Mouse (Mus musculus): Measurements from ENCODE around the gene Epha2. TPM values are rescaled to one million over a fixed set of nuclear protein-coding genes. Genes with fewer than 3 reads are reported as not detected.

The Epha2 gene
- total and polyA plus RNA-seq, 2 experiments, result 7.7 to 12.0 TPM

- Histone ChIP-seq H3K27me3 (ENCODE audit: control insufficient read depth, insufficient read depth, low read length) (no peaks in the 10 kb centered on the region), H3K4me1 (ENCODE audit: control insufficient read depth, insufficient read depth, low read length) (peaks cover 4% of the 10 kb centered on the region), H3K36me3 (ENCODE audit: control insufficient read depth, insufficient read depth, low read length) (no peaks in the 10 kb centered on the region), H3K79me2 (ENCODE audit: control insufficient read depth, insufficient read depth, low read length) (no peaks in the 10 kb centered on the region), H3K4me3 (ENCODE audit: insufficient read depth, low read depth, low read length) (no peak overlapping the region), H3K9ac (ENCODE audit: low read depth, low read length) (no peak overlapping the region), H3K27ac (replicated peaks; ENCODE audit: insufficient read depth, low read depth, low read length) (no peak overlapping the region)
- no peak for DNase-seq (ENCODE audit: extremely low read depth, low read depth, low spot score)
- no peak for TF ChIP-seq CTCF (IDR thresholded peaks at IDR 0.05; ENCODE audit: low read depth, low read length)
- no peak for TF ChIP-seq POLR2A (IDR thresholded peaks at IDR 0.05; ENCODE audit: extremely low read depth, insufficient read depth, low read length)
- 85% methylated on average over 4 of the region's 4 CpGs for WGBS
Observed at GRCm38 (mm10) chr4:141268350-141268749, 32.7 kb upstream of the Epha2 start.

GRCm38 (mm10) chr4:141269080-141269479 is 32.0 kb upstream of the Epha2 start:
- Histone ChIP-seq H3K79me2 (ENCODE audit: control insufficient read depth, insufficient read depth, low read length) (no peaks in the 10 kb centered on the region), H3K4me3 (ENCODE audit: insufficient read depth, low read depth, low read length) (no peak overlapping the region), H3K36me3 (ENCODE audit: control insufficient read depth, insufficient read depth, low read length) (no peaks in the 10 kb centered on the region), H3K27me3 (ENCODE audit: control insufficient read depth, insufficient read depth, low read length) (no peaks in the 10 kb centered on the region), H3K4me1 (ENCODE audit: control insufficient read depth, insufficient read depth, low read length) (peaks cover 8% of the 10 kb centered on the region), H3K9ac (ENCODE audit: low read depth, low read length) (no peak overlapping the region), H3K27ac (replicated peaks; ENCODE audit: insufficient read depth, low read depth, low read length) (no peak overlapping the region)
- no peak for TF ChIP-seq POLR2A (IDR thresholded peaks at IDR 0.05; ENCODE audit: extremely low read depth, insufficient read depth, low read length)
- TF ChIP-seq CTCF (IDR thresholded peaks at IDR 0.05; ENCODE audit: low read depth, low read length), result peak; percentile 13; the same call in 1 of the 2 replicates
- DNase-seq (ENCODE audit: extremely low read depth, low read depth, low spot score), result no peak
- 72% methylated on average over 6 of the region's 6 CpGs for WGBS

GRCm38 (mm10) chr4:141270201-141270940 is 30.7 kb upstream of the Epha2 start:
- Histone ChIP-seq H3K4me1 (ENCODE audit: control insufficient read depth, insufficient read depth, low read length) (peaks cover 8% of the 10 kb centered on the region), H3K27ac (replicated peaks; ENCODE audit: insufficient read depth, low read depth, low read length) (no peak overlapping the region), H3K36me3 (ENCODE audit: control insufficient read depth, insufficient read depth, low read length) (no peaks in the 10 kb centered on the region), H3K9ac (ENCODE audit: low read depth, low read length) (no peak overlapping the region), H3K4me3 (ENCODE audit: insufficient read depth, low read depth, low read length) (no peak overlapping the region), H3K79me2 (ENCODE audit: control insufficient read depth, insufficient read depth, low read length) (no peaks in the 10 kb centered on the region), H3K27me3 (ENCODE audit: control insufficient read depth, insufficient read depth, low read length) (no peaks in the 10 kb centered on the region)
- no peak for DNase-seq (ENCODE audit: extremely low read depth, low read depth, low spot score)
- WGBS, result 89% methylated on average over 15 of the region's 15 CpGs
- no peak for TF ChIP-seq CTCF (IDR thresholded peaks at IDR 0.05; ENCODE audit: low read depth, low read length)
- no peak for TF ChIP-seq POLR2A (IDR thresholded peaks at IDR 0.05; ENCODE audit: extremely low read depth, insufficient read depth, low read length)

- H3K9ac ChIP-seq (ENCODE audit: low read depth, low read length), result 0 out of 2 replicates have a peak overlapping the region, but pooled peaks have one; percentile 15
- H3K27ac ChIP-seq (replicated peaks; ENCODE audit: insufficient read depth, low read depth, low read length), result peak overlapping the region; percentile 38
- no peaks in the 10 kb centered on the region for H3K36me3 ChIP-seq (ENCODE audit: control insufficient read depth, insufficient read depth, low read length)
- no peaks in the 10 kb centered on the region for H3K79me2 ChIP-seq (ENCODE audit: control insufficient read depth, insufficient read depth, low read length)
- H3K27me3 ChIP-seq (ENCODE audit: control insufficient read depth, insufficient read depth, low read length), result no peaks in the 10 kb centered on the region
- DNase-seq (ENCODE audit: extremely low read depth, low read depth, low spot score), result no peak
- 85% methylated on average over 6 of the region's 7 CpGs for WGBS
- peaks cover 8% of the 10 kb centered on the region for H3K4me1 ChIP-seq (ENCODE audit: control insufficient read depth, insufficient read depth, low read length)
- H3K4me3 ChIP-seq (ENCODE audit: insufficient read depth, low read depth, low read length), result no peak overlapping the region
- no peak for TF ChIP-seq POLR2A (IDR thresholded peaks at IDR 0.05; ENCODE audit: extremely low read depth, insufficient read depth, low read length)
- 0 out of 2 replicates have a peak, but pooled peaks have one; percentile 9 for TF ChIP-seq CTCF (IDR thresholded peaks at IDR 0.05; ENCODE audit: low read depth, low read length)
Observed at GRCm38 (mm10) chr4:141271228-141271627, 29.8 kb upstream of the Epha2 start.

- Histone ChIP-seq H3K27ac (replicated peaks; ENCODE audit: insufficient read depth, low read depth, low read length) (peak overlapping the region; percentile 38), H3K27me3 (ENCODE audit: control insufficient read depth, insufficient read depth, low read length) (no peaks in the 10 kb centered on the region), H3K79me2 (ENCODE audit: control insufficient read depth, insufficient read depth, low read length) (no peaks in the 10 kb centered on the region), H3K36me3 (ENCODE audit: control insufficient read depth, insufficient read depth, low read length) (no peaks in the 10 kb centered on the region), H3K4me3 (ENCODE audit: insufficient read depth, low read depth, low read length) (no peak overlapping the region), H3K9ac (ENCODE audit: low read depth, low read length) (peak overlapping the region; percentile 15; the same call in 1 of the 2 replicates), H3K4me1 (ENCODE audit: control insufficient read depth, insufficient read depth, low read length) (peaks cover 8% of the 10 kb centered on the region)
- DNase-seq (ENCODE audit: extremely low read depth, low read depth, low spot score), result no peak
- TF ChIP-seq CTCF (IDR thresholded peaks at IDR 0.05; ENCODE audit: low read depth, low read length) (no peak), POLR2A (IDR thresholded peaks at IDR 0.05; ENCODE audit: extremely low read depth, insufficient read depth, low read length) (no peak)
- WGBS, result 75% methylated on average over 6 of the region's 6 CpGs
Observed at GRCm38 (mm10) chr4:141271721-141272120, 29.3 kb upstream of the Epha2 start.

GRCm38 (mm10) chr4:141272878-141273277 is 28.2 kb upstream of the Epha2 start:
- H3K79me2 ChIP-seq (ENCODE audit: control insufficient read depth, insufficient read depth, low read length), result no peaks in the 10 kb centered on the region
- no peak overlapping the region for H3K4me3 ChIP-seq (ENCODE audit: insufficient read depth, low read depth, low read length)
- H3K27me3 ChIP-seq (ENCODE audit: control insufficient read depth, insufficient read depth, low read length), result no peaks in the 10 kb centered on the region
- 26% methylated on average over 14 of the region's 14 CpGs for WGBS
- H3K27ac ChIP-seq (replicated peaks; ENCODE audit: insufficient read depth, low read depth, low read length), result peak overlapping the region; percentile 80
- no peaks in the 10 kb centered on the region for H3K36me3 ChIP-seq (ENCODE audit: control insufficient read depth, insufficient read depth, low read length)
- H3K4me1 ChIP-seq (ENCODE audit: control insufficient read depth, insufficient read depth, low read length), result peaks cover 18% of the 10 kb centered on the region
- TF ChIP-seq CTCF (IDR thresholded peaks at IDR 0.05; ENCODE audit: low read depth, low read length), result no peak
- TF ChIP-seq POLR2A (IDR thresholded peaks at IDR 0.05; ENCODE audit: extremely low read depth, insufficient read depth, low read length), result no peak
- peak; percentile 47 for DNase-seq (ENCODE audit: extremely low read depth, low read depth, low spot score)
- peak overlapping the region; percentile 22; the same call in 1 of the 2 replicates for H3K9ac ChIP-seq (ENCODE audit: low read depth, low read length)
